Mouse (Mus musculus) midbrain, postnatal 0 days (tissue): ENCODE results near the gene Acta2. TPM values are rescaled to one million over a fixed set of nuclear protein-coding genes. Genes with fewer than 3 reads are reported as not detected.
A peak's percentile ranks its signal among the peaks of the same experiment; 100 is the strongest.

Experiments
- ATAC-seq: fragments of 200-750 bp; cut with Nextera tagmentation; 2 replicates; pipeline ENCODE4 v1.8.0; 2017; ENCODE audit warnings: moderate number of reproducible peaks, mild to moderate bottlenecking, moderate TSS enrichment, moderate library complexity; ENCODE audit not compliant: low FRiP score
- DNase-seq: peaks from one replicate; pipeline ENCODE4 v3.0.0-alpha.2; 2015; ENCODE audit warnings: low spot score
- H3K27ac ChIP-seq: fragments of 300-500 bp; sonication (generic); 2 replicates; pipeline ENCODE4 v1.5.1; 2014; ENCODE audit warnings: low read depth, mild to moderate bottlenecking, low read length, mixed read lengths
- H3K27me3 ChIP-seq: fragments of 300-500 bp; sonication (generic); 2 replicates; pipeline ENCODE4 v1.6.1; 2014; ENCODE audit warnings: low read length, control low read depth, mixed read lengths; ENCODE audit not compliant: insufficient read depth
- H3K36me3 ChIP-seq: fragments of 300-500 bp; sonication (generic); 2 replicates; pipeline ENCODE4 v1.6.1; 2014; ENCODE audit warnings: low read length, control low read depth, mixed read lengths; ENCODE audit not compliant: insufficient read depth
- H3K4me1 ChIP-seq: fragments of 300-500 bp; sonication (generic); 2 replicates; pipeline ENCODE4 v1.6.1; 2014; ENCODE audit warnings: mild to moderate bottlenecking, control low read depth, antibody characterized with exemption, low read length, mixed read lengths; ENCODE audit not compliant: insufficient read depth
- H3K4me2 ChIP-seq: fragments of 300-500 bp; sonication (generic); 2 replicates; pipeline ENCODE4 v1.6.1; 2014; ENCODE audit warnings: low read depth, mild to moderate bottlenecking, low read length, mixed read lengths; ENCODE audit not compliant: poor library complexity, severe bottlenecking
- H3K4me3 ChIP-seq: fragments of 300-500 bp; sonication (generic); 2 replicates; pipeline ENCODE4 v1.5.1; 2014; ENCODE audit warnings: low read depth, mild to moderate bottlenecking, low read length, moderate library complexity
- H3K9ac ChIP-seq: fragments of 300-500 bp; sonication (generic); replicated peaks from 2 replicates; pipeline ENCODE4 v1.6.1; 2014; ENCODE audit warnings: mild to moderate bottlenecking, low read length, moderate library complexity, mixed read lengths; ENCODE audit not compliant: poor library complexity, severe bottlenecking
- H3K9me3 ChIP-seq: fragments of 300-500 bp; sonication (generic); 2 replicates; pipeline ENCODE4 v1.6.1; 2016; ENCODE audit warnings: low read length, control low read depth
- CTCF ChIP-seq: IDR thresholded peaks from 2 replicates; pipeline ENCODE4 v1.5.1; 2016; ENCODE audit warnings: antibody characterized with exemption, mild to moderate bottlenecking
- WGBS: fragments of 180-500 bp; shearing (Covaris S2); extraction: QIAGEN DNeasy Blood & Tissue Kit; methylation state at CpG from one replicate; pipeline ENCODE4 v1.1.7; 2014; 5-methylcytosine and 5-hydroxymethylcytosine counted together
- polyA plus RNA-seq: library from polyadenylated mRNA; unstranded; fragments of >200 nt; fragmentation: Nextera tagmentation; extraction: Ambion mirVana; gene quantifications from 2 replicates; pipeline ENCODE4 v1.2.1, GENCODE M21; 2015
- total RNA-seq: library from RNA; depleted of rRNA; stranded (reverse); fragments of >200 nt; gene quantifications from 2 replicates; pipeline ENCODE4 v1.2.3, GENCODE M21; 2014; rRNA removed

Acta2 gene
- total and polyA plus RNA-seq, 2 experiments from 2014 or later: 3.7 to 9.6 TPM

DNA sequence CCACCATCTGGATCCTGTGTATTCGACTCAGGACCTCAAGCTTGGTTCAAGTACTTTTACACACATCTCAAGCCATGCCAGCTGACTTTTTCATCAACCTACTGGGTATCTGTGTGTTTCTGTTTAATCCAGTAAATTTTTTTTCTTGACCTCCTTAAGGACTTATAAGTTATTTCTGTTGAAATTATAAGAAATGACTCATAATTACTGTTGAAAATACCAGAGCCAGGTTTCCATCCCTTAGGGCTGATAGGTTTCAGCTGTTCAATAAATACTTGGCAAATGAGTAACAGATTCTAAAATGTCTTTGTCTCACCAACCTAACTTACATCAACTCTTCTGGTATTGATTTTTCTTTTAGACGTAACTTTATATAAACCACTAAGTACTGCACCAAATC, 60.4 kb downstream of the Acta2 start:
- Histone ChIP-seq H3K9ac (no peak overlapping the region), H3K27ac (no peak overlapping the region), H3K4me3 (no peak overlapping the region), H3K4me2 (no peak overlapping the region), H3K27me3 (no peaks in the 10 kb centered on the region), H3K9me3 (no peaks in the 10 kb centered on the region), H3K36me3 (no peaks in the 10 kb centered on the region), H3K4me1 (no peaks in the 10 kb centered on the region)
- no peak for DNase-seq
- no peak for ATAC-seq
- 80% methylated on average over 2 of the region's 2 CpGs for WGBS
- TF ChIP-seq CTCF: no peak

DNA sequence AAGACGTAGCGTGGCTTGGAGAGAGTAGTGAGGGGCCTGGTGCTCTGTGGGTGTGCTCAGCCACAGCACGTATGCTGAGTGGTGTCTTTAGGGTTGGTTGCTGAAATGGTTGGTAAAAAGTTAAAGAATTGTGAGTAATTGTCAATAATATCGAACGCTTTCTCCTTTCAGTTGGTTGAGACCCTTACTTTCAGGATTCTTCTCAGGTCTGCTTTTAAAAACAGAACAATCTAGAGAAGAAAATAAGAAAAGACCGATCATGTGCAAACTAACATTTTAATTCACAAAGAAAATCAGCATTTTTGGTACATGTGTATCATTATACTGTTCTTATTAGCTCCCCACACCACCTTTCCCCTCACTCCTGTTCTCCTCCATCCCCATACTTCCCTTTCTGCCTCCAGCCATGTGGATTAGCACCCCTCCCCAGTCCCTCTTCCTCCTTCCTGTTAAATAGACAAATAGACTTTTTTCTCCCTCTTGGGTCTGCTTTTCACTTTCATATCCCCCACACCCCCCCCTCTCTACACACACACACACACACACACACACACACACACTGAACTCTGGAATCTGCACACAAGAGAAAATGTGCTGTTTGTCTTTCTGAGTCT, 61.2 kb downstream of the Acta2 start:
- no peak for DNase-seq
- H3K27me3 ChIP-seq: no peaks in the 10 kb centered on the region
- no peak for ATAC-seq
- no peak overlapping the region for H3K9ac ChIP-seq
- H3K4me2 ChIP-seq: peak overlapping the region; percentile 87
- 77% methylated on average over 6 of the region's 6 CpGs for WGBS
- H3K4me3 ChIP-seq: peak overlapping the region; percentile 82
- no peaks in the 10 kb centered on the region for H3K4me1 ChIP-seq
- H3K9me3 ChIP-seq: no peaks in the 10 kb centered on the region
- H3K36me3 ChIP-seq: no peaks in the 10 kb centered on the region
- no peak overlapping the region for H3K27ac ChIP-seq
- no peak for TF ChIP-seq CTCF

DNA sequence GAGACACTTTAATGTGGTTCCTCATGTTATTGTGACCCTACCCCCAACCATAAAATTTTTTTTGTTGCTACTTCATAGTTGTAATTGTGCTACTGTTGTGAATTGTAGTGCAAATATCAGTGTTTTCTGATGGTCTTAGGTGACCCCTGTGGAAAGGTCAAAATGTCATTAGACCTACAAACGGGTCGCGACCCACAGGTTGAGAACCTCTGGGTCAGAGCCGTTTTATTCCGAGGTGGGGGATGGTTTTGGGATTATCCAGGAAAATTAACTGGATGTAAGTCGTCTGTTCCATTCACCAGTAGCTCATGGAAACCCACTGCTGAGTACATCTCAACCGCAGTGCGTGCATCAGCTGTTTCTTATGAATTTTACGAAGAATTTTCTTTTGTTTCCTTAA, 61.7 kb downstream of the Acta2 start:
- Histone ChIP-seq H3K9me3 (no peaks in the 10 kb centered on the region), H3K27ac (no peak overlapping the region), H3K4me1 (no peaks in the 10 kb centered on the region), H3K9ac (no peak overlapping the region), H3K27me3 (no peaks in the 10 kb centered on the region), H3K36me3 (no peaks in the 10 kb centered on the region), H3K4me3 (peak overlapping the region; percentile 82), H3K4me2 (peak overlapping the region; percentile 87)
- no peak for ATAC-seq
- DNase-seq: no peak
- 43% methylated on average over 9 of the region's 9 CpGs for WGBS
- no peak for TF ChIP-seq CTCF

DNA sequence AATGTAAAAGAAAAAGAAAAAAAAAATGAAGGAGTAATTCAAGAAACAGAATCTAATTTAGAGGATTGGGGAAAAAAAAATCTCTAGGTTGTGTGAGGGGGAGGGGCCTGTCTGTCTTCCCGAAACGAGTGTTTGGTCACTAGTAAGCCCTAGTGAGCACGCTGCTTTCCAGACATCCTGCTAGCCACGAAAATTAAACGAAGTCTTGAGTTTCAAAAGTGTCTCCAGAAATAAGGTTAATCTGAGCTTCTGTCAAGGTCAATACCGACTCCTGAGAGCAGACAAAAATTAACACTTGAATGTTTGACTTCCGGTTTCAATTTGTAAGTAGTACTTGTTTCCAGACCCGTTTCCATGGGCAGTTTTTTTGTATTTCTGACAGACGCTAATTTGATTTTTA, 62.2 kb downstream of the Acta2 start:
- ATAC-seq (no peak), DNase-seq (peak; percentile 37)
- H3K4me2 ChIP-seq: peak overlapping the region; percentile 87
- no peaks in the 10 kb centered on the region for H3K27me3 ChIP-seq
- peak overlapping the region; percentile 82 for H3K4me3 ChIP-seq
- 6% methylated on average over 9 of the region's 9 CpGs for WGBS
- no peaks in the 10 kb centered on the region for H3K9me3 ChIP-seq
- H3K4me1 ChIP-seq: no peaks in the 10 kb centered on the region
- no peak for TF ChIP-seq CTCF
- H3K27ac ChIP-seq: no peak overlapping the region
- no peaks in the 10 kb centered on the region for H3K36me3 ChIP-seq
- H3K9ac ChIP-seq: peak overlapping the region; percentile 95; the same call in 1 of the 2 replicates

DNA sequence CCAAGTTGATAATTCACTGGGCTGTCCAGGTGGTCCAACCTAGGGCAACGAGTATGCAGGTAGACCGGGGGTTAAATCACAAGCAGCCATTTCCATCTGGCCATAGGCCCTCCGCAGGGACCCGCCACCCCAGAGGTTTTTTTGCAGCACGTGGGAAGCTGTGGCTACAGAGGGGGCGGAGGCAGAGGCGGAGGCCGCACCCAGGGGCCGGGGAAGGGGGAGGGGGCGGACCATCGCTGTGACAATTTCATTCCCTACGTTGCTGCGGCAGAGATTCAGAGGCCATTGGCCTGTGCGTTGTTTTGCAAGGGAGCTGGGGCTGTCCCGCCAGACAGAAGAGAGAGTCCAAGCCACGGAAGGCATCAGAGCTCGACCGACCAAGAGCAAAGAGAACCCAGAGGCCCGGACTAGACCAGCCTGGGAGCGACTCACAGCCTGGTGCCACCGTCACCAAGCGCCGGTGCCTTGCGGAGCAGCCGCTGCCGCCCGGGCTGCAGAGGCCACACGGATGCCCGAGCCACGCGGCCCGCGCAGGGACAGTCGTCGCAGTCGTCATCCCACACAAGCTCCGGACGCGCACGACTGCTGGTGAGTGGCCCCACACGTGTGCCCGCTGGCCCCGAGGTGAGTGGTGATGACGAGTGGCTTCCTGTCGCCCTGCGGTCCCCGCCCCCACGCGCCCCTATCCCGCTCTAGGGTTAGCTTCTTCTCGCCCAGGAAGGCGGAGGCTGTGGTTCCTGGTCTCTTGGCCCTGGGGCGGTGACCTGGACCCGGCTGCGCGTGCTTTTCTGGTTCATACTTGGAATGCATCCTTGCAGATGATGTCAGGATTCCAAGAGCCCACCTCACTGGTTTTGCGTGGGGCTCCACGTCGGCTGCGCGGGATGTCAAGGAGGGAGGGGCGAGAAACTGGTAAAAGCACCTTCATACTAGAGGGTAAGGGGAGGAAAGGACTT, 63.1 kb downstream of the Acta2 start, which contains the start of gene Stambpl1:
TSS of gene Stambpl1 (plus strand) at position 222 of the 956 bp plus-strand sequence.
- H3K4me1 ChIP-seq: no peaks in the 10 kb centered on the region
- peak within 1 kb of the TSS; percentile 82 for H3K4me3 ChIP-seq
- under 1% methylated on average over 52 of the region's 62 CpGs for WGBS
- peak within 1 kb of the TSS; percentile 95 for H3K9ac ChIP-seq
- peak within 1 kb of the TSS; percentile 87 for H3K4me2 ChIP-seq
- H3K27ac ChIP-seq: peak within 1 kb of the TSS; percentile 89
- TF ChIP-seq CTCF: no peak
- H3K27me3 ChIP-seq: no peaks in the 10 kb centered on the region
- H3K36me3 ChIP-seq: no peaks in the 10 kb centered on the region
- ATAC-seq (peak; percentile 89), DNase-seq (peak; percentile 81)
- H3K9me3 ChIP-seq: no peaks in the 10 kb centered on the region

DNA sequence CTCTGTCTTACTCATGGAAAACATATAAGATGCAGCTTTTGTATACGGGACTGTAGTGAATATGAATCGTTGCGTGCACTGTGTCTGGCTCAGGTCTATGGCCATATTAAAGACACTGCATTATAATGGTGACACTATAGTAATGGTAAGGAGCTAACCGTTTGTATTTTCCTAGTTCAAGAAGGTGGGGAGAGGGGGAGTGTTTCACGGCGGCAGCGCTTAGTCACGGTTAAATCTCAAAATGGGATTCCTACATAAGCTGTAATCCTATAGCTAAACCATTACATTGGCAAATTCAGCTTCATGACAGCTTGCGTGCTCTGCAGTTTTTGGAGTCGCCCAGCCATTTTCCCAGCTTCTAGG, 63.8 kb downstream of the Acta2 start:
- Histone ChIP-seq H3K9ac (peak overlapping the region; percentile 95), H3K27me3 (no peaks in the 10 kb centered on the region), H3K9me3 (no peaks in the 10 kb centered on the region), H3K4me3 (peak overlapping the region; percentile 82), H3K4me2 (peak overlapping the region; percentile 87), H3K27ac (peak overlapping the region; percentile 89), H3K4me1 (no peaks in the 10 kb centered on the region), H3K36me3 (no peaks in the 10 kb centered on the region)
- ATAC-seq: peak; percentile 48
- TF ChIP-seq CTCF: no peak
- WGBS: 5% methylated on average over 10 of the region's 10 CpGs
- DNase-seq: no peak

Other genes with a start within 250 kb of the Acta2 start
- gene Lipk, start 247.3 kb downstream of the Acta2 start, total RNA-seq: 0.11 TPM in 1 of 2 replicates, not detected in the other
- gene Lipk, start 247.3 kb downstream of the Acta2 start, polyA plus RNA-seq: not detected in 2 replicates
- not detected in 2 replicates for gene Lipn, start 188.2 kb downstream of the Acta2 start, total RNA-seq
- gene Lipn, start 188.2 kb downstream of the Acta2 start, polyA plus RNA-seq: not detected in 2 replicates
- gene Lipm, start 154.7 kb downstream of the Acta2 start, total RNA-seq: 0.38 TPM in 1 of 2 replicates, not detected in the other
- gene Lipm, start 154.7 kb downstream of the Acta2 start, polyA plus RNA-seq: 0.05 TPM in 1 of 2 replicates, not detected in the other
- gene Ankrd22, start 89.5 kb downstream of the Acta2 start, total RNA-seq: not detected in 2 replicates
- not detected in 2 replicates for gene Ankrd22, start 89.5 kb downstream of the Acta2 start, polyA plus RNA-seq
- gene Stambpl1, start 63.4 kb downstream of the Acta2 start, total RNA-seq: 25.5 and 31.4 TPM in 2 replicates
- gene Stambpl1, start 63.4 kb downstream of the Acta2 start, polyA plus RNA-seq: 19.3 and 22.2 TPM in 2 replicates
- gene Fas, start 35.1 kb upstream of the Acta2 start, total RNA-seq: 0.19 and 0.66 TPM in 2 replicates
- gene Fas, start 35.1 kb upstream of the Acta2 start, polyA plus RNA-seq: 1.4 and 1.9 TPM in 2 replicates
- 0.60 and 0.61 TPM in 2 replicates for gene Ch25h, start 219.6 kb upstream of the Acta2 start, total RNA-seq
- gene Ch25h, start 219.6 kb upstream of the Acta2 start, polyA plus RNA-seq: 0.42 and 0.86 TPM in 2 replicates